Mouse (Mus musculus) liver, embryonic 16.5 days (tissue): ENCODE measurements at regions not wholly inside any gene's neighbourhood (a gene's known extent, or its start where the extent isn't known, plus 50 kb on each side); places are given as distances from the start of the nearest gene placed in this dataset.

ENCODE experiments used
- ATAC-seq: fragments of 200-750 bp; cut with Nextera tagmentation; 2 replicates; pipeline ENCODE4 v1.8.0; 2017; ENCODE audit warnings: low read depth, mild to moderate bottlenecking, moderate number of reproducible peaks, moderate library complexity
- H3K27ac ChIP-seq: fragments of 300-500 bp; sonication (generic); 2 replicates; pipeline ENCODE4 v1.5.1; 2014; ENCODE audit warnings: mild to moderate bottlenecking, low read length
- H3K27me3 ChIP-seq: fragments of 300-500 bp; sonication (generic); 2 replicates; pipeline ENCODE4 v1.6.1; 2014; ENCODE audit warnings: low read depth, low read length, mixed read lengths; ENCODE audit not compliant: control insufficient read depth, insufficient read depth
- H3K36me3 ChIP-seq: fragments of 300-500 bp; sonication (generic); 2 replicates; pipeline ENCODE4 v1.6.1; 2014; ENCODE audit warnings: mild to moderate bottlenecking; ENCODE audit not compliant: control insufficient read depth, insufficient read depth
- H3K4me1 ChIP-seq: fragments of 300-500 bp; sonication (generic); 2 replicates; pipeline ENCODE4 v1.6.1; 2014; ENCODE audit warnings: low read depth, low read length, mixed read lengths; ENCODE audit not compliant: control insufficient read depth
- H3K4me2 ChIP-seq: fragments of 300-500 bp; sonication (generic); 2 replicates; pipeline ENCODE4 v1.6.1; 2014; ENCODE audit warnings: low read depth, low read length, mixed read lengths
- H3K4me3 ChIP-seq: fragments of 300-500 bp; sonication (generic); 2 replicates; pipeline ENCODE4 v1.5.1; 2014; ENCODE audit warnings: low read depth, mild to moderate bottlenecking, low read length
- H3K9ac ChIP-seq: fragments of 300-500 bp; sonication (generic); 2 replicates; pipeline ENCODE4 v1.6.1; 2014; ENCODE audit warnings: low read depth, low read length
- H3K9me3 ChIP-seq: fragments of 300-500 bp; sonication (generic); replicated peaks from 2 replicates; pipeline ENCODE4 v1.6.1; 2016; ENCODE audit warnings: low read length; ENCODE audit not compliant: control insufficient read depth
- WGBS: fragments of 180-500 bp; shearing (Covaris S2); extraction: QIAGEN DNeasy Blood & Tissue Kit; methylation state at CpG from one replicate; pipeline ENCODE4 v1.1.7; 2014; ENCODE audit not compliant: insufficient replicate concordance; 5-methylcytosine and 5-hydroxymethylcytosine counted together

DNA sequence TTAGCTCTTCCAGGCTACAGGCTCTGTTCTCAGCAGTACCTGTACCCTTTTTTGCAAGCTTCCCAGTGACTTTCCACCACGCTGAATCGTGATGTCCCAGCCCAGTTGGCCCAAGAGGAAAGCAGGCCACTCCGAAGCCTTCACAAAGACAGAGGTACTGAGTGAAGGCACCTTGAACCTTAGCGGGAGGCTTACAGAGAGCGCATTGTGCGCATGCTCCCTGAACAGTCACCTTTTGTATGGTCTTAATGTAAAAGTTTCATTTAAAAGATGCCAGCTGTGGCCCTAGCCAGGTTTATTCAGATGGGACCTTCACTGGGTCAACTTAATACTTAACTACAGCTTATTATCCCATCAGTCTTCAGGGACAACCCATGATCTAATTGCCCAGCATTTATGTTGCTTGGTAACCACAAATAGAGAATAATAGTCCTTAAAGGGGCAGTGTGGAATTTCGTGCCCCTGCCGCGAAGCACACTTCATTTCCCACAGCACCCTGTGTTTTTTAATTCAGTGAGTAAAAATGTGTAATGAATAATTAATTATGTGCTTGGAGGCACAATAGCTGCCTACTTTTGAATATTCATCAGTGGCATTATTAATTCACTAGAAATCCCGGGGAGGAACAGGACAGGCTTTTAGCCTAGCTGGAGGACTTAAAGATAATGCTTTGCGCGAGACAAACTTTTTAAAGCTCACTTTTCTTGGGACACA lies 111.3 kb upstream of the Vrk1 start:
- Histone ChIP-seq H3K9ac (no peak overlapping the region), H3K4me3 (no peak overlapping the region), H3K4me1 (no peaks in the 10 kb centered on the region), H3K27ac (no peak overlapping the region), H3K4me2 (no peak overlapping the region), H3K36me3 (no peaks in the 10 kb centered on the region), H3K9me3 (no peaks in the 10 kb centered on the region), H3K27me3 (no peaks in the 10 kb centered on the region)
- no peak for ATAC-seq
- WGBS, result 72% methylated on average over 12 of the region's 12 CpGs

DNA sequence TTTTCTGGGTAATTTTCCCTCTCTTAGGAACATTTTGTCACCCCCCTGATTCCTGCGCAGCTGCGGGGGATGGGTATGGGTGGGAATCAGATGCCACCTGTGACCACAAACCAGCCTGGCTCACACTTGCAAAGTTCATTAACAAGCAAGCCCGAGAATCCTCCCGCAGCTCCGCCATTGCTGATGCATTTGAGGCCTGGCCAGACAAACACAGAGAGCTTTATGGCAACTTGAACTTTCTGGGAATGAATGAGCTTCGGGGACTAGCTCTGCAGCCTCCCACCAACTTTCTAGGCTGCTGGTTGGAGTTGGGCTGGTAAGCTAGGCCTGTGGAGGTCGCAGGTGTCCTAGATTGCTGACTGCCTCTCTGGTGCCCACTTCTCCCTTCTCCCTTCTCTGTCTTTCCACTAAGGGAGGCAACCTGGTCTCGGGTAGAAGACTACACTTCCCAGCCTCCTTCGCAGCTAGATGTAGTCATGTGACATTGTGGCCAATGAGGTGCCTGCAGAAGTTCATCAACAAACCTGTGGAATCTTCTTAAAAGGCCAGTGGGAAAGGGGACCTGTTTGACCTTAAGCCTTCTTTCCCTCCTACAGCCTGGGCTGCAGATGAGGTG lies 110.6 kb upstream of the Vrk1 start:
- Histone ChIP-seq H3K9ac (no peak overlapping the region), H3K36me3 (no peaks in the 10 kb centered on the region), H3K9me3 (no peaks in the 10 kb centered on the region), H3K27me3 (no peaks in the 10 kb centered on the region), H3K4me1 (no peaks in the 10 kb centered on the region), H3K4me2 (no peak overlapping the region), H3K4me3 (no peak overlapping the region), H3K27ac (no peak overlapping the region)
- ATAC-seq, result no peak
- WGBS, result 54% methylated on average over 9 of the region's 9 CpGs

DNA sequence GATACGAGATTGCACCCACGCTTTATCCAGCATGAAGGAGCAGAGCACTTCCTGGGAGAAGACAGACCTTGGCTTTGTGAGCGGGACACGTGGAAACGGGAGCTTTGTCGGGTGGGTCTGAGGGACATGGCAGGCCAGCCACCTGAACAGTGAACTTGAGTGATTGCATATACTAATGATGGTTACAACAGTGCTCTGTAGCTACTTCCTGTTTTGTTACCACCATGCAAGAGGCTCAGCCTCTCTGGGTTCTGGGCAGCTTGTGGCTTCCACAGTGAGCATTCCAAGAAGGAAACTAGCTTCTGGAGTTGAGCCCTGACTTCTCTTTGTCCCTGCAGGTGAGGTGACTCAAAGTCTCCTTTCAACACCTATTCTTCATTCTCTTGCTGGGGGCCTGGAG lies 109.5 kb upstream of the Vrk1 start:
- WGBS, result 71% methylated on average over 6 of the region's 6 CpGs
- Histone ChIP-seq H3K4me2 (no peak overlapping the region), H3K9me3 (no peaks in the 10 kb centered on the region), H3K36me3 (no peaks in the 10 kb centered on the region), H3K4me3 (no peak overlapping the region), H3K9ac (no peak overlapping the region), H3K4me1 (no peaks in the 10 kb centered on the region), H3K27me3 (no peaks in the 10 kb centered on the region), H3K27ac (no peak overlapping the region)
- ATAC-seq, result no peak

DNA sequence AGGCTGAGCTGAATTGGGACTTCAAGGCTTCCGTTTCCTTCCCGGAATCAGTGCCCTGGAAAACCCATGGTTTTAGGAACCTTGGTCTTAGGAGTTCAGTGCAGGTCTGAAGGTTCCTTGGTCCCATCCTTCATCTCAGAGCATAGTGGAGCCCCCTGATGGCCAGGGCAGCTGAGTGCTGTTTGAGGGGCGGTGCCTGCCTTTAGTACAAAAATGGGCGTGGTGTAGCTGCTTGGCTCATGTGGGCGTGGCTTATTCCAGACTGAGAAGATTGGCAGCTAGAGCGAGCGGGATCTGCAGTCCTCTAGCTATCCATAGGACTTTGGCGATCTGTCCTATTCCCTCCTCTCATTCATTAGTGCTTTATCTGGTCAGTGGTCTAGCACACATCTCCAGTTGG lies 107.0 kb upstream of the Vrk1 start:
- no peaks in the 10 kb centered on the region for H3K36me3 ChIP-seq
- H3K9ac ChIP-seq, result no peak overlapping the region
- no peak for ATAC-seq
- no peaks in the 10 kb centered on the region for H3K9me3 ChIP-seq
- no peaks in the 10 kb centered on the region for H3K27me3 ChIP-seq
- no peak overlapping the region for H3K27ac ChIP-seq
- no peak overlapping the region for H3K4me2 ChIP-seq
- H3K4me1 ChIP-seq, result peaks cover 4% of the 10 kb centered on the region
- 47% methylated on average over 8 of the region's 8 CpGs for WGBS
- no peak overlapping the region for H3K4me3 ChIP-seq

DNA sequence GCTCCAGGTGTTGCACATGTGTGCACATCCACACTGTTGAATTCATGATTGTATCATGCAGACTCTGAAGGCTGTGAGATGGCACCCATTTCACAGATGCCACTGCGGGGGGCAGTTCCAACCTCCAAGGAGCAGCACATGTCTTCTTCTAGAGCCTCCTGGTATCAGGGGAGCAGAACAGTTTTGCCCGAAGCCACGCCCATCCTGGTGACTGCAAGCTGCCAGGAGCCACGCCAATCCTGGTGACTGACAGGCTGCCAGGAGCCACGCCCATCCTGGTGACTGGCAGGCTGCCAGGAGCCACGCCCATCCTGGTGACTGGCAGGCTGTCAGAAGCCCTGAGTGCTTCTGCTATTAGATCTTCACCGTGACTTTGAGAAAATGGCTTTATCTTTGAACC lies 103.4 kb upstream of the Vrk1 start:
- Histone ChIP-seq H3K36me3 (no peaks in the 10 kb centered on the region), H3K4me1 (peaks cover 4% of the 10 kb centered on the region), H3K9ac (no peak overlapping the region), H3K27ac (no peak overlapping the region), H3K27me3 (no peaks in the 10 kb centered on the region), H3K4me3 (no peak overlapping the region), H3K9me3 (no peaks in the 10 kb centered on the region), H3K4me2 (no peak overlapping the region)
- ATAC-seq, result peak; percentile 83
- WGBS, result 13% methylated on average over 7 of the region's 7 CpGs

DNA sequence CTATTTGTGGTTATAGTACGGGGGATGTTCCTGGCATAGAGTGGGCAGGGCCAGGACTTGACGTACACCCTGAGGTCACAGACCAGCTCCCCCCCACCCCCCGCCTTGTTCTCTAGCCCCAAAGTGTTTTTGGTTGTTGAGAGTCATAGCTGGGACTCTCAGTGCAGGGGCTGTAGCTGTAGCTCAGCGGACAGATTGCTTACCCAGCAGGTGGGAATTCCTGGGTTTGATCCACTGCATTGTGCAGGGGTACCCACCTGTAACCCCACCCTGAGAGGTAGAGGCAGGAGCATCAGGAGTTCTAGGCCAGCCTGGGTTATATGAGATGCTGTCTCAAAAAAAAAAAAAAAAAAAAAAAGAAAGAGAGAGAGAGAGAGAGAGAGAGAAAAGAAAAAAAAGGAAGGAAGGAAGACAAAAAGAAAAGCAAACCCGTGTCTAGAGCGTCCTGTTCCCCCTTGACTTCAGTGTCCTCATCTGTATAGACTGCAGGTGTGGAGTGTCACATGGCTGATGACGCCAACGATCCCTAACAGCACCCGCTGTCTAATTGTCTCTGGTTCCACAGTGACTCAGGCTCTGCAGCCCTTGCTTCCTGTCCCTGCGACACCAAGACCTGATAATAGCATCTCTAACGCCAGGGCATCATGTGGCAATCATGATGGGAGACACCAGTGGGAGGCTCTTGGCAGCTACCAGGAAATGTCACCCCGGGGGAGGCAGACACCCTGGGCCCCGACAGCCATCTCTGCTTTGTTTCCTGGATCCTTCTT lies 102.0 kb upstream of the Vrk1 start:
- 35% methylated on average over 13 of the region's 13 CpGs for WGBS
- no peak overlapping the region for H3K4me2 ChIP-seq
- no peak for ATAC-seq

DNA sequence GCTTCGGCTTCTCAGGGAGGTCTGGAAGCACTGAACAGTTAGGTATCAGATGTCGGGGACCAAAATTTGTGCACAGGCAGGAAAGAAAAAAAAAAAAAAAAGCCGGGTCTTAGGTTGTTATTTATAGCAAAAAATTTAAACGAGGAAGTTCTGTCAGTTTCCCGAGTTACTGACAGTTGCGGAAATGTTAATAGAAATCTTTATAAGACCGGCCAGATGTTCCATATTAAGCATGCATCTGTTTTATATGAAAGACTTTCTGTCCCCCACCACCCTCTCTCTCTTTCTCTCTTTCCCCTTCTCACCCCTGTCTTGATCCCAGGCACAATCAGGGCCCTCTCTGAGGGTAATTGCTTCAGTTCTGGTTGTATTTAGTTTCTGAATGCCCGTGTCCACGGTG lies 98.5 kb upstream of the Vrk1 start:
- H3K36me3 ChIP-seq, result no peaks in the 10 kb centered on the region
- no peaks in the 10 kb centered on the region for H3K27me3 ChIP-seq
- no peak overlapping the region for H3K9ac ChIP-seq
- 46% methylated on average over 9 of the region's 9 CpGs for WGBS
- no peaks in the 10 kb centered on the region for H3K9me3 ChIP-seq
- H3K4me3 ChIP-seq, result no peak overlapping the region
- ATAC-seq, result no peak
- H3K4me1 ChIP-seq, result peaks cover 4% of the 10 kb centered on the region
- no peak overlapping the region for H3K4me2 ChIP-seq
- H3K27ac ChIP-seq, result no peak overlapping the region

More for the DNA sequence above, 102.0 kb upstream of the Vrk1 start:
- Histone ChIP-seq H3K9ac (no peak overlapping the region), H3K4me1 (peaks cover 4% of the 10 kb centered on the region), H3K36me3 (no peaks in the 10 kb centered on the region), H3K4me3 (no peak overlapping the region), H3K27me3 (no peaks in the 10 kb centered on the region), H3K9me3 (no peaks in the 10 kb centered on the region), H3K27ac (no peak overlapping the region)

DNA sequence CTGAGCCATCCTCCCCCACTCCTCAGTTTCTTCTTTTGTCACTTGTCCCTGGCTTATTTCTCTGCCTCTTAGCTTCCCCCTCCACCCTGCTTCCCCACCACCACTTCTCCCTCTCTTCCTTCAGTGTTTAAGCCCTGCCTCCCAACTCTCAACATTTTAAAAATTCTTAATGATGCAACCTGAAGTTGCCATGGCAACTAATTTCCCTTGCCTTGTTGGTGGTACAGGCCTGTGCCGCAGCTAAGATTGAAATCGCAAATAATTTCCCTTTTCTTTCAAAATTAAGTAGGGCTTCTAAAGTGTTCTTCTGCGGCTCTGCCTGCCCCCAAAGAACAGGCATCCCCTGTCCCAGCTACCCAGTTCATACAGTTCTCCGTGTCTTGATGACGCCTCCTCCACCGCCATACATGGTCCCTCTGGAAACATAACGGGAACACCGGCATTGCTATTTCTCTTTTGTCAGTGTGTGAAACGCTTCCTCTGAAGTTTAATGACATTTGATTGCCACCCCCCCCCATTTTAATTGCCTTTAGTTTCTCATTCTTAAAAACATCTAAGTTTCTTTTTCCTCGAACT lies 92.6 kb upstream of the Vrk1 start:
- no peaks in the 10 kb centered on the region for H3K27me3 ChIP-seq
- H3K9ac ChIP-seq, result no peak overlapping the region
- H3K4me1 ChIP-seq, result no peaks in the 10 kb centered on the region
- 77% methylated on average over 10 of the region's 10 CpGs for WGBS
- no peaks in the 10 kb centered on the region for H3K36me3 ChIP-seq
- no peak overlapping the region for H3K4me3 ChIP-seq
- ATAC-seq, result no peak
- no peak overlapping the region for H3K4me2 ChIP-seq
- no peaks in the 10 kb centered on the region for H3K9me3 ChIP-seq
- H3K27ac ChIP-seq, result no peak overlapping the region

DNA sequence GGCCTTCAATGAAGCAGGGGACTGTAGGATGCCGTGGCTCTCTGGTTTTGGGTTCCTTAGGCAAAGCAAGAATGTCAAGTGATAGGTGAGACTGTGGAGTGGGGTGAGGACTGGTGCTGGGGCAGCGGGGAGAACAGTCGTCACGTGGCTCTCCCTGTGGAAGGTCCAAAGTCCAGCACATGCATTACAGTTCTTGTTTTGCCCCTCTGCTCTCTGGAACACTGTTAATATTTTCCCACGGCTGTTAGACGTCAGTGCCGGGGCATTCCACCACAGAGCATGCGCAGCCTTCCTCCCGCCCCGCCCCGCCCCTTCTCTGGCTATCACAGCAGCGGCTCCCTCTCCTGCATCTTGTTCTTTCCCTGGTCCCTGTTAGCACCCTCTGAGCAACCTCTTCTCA lies 91.3 kb upstream of the Vrk1 start:
- peak; percentile 47; the same call in 1 of the 2 replicates for ATAC-seq
- Histone ChIP-seq H3K9me3 (no peaks in the 10 kb centered on the region), H3K4me3 (no peak overlapping the region), H3K4me2 (no peak overlapping the region), H3K27me3 (no peaks in the 10 kb centered on the region), H3K9ac (no peak overlapping the region), H3K36me3 (no peaks in the 10 kb centered on the region), H3K27ac (no peak overlapping the region), H3K4me1 (no peaks in the 10 kb centered on the region)
- 64% methylated on average over 12 of the region's 12 CpGs for WGBS
